Mouse (Mus musculus): ENCODE results near the gene Rab25. TPM values are rescaled to one million over a fixed set of nuclear protein-coding genes. Genes with fewer than 3 reads are reported as not detected.

The Rab25 gene
- total and polyA plus RNA-seq, 3 experiments: 0.67 to 1.6 TPM; not detected in 1

GRCm38 (mm10) chr3:88569093-88569492 lies 21.0 kb upstream of the Rab25 start:
- H3K4me3 ChIP-seq (ENCODE audit: low read depth, low read length): no peak overlapping the region
- no peaks in the 10 kb centered on the region for H3K9me3 ChIP-seq (replicated peaks)
- no peaks in the 10 kb centered on the region; the same call in 1 of the 2 replicates for H3K27me3 ChIP-seq (ENCODE audit: insufficient read depth, low read length)
- peaks cover 17% of the 10 kb centered on the region; the same call in 1 of the 2 replicates for H3K4me1 ChIP-seq (ENCODE audit: insufficient read depth, low read depth, low read length)
- DNase-seq (ENCODE audit: low spot score) (no peak), ATAC-seq (ENCODE audit: extremely low read depth, insufficient number of reproducible peaks, low FRiP score, poor library complexity, severe bottlenecking) (no peak)
- TF ChIP-seq GATA1 (IDR thresholded peaks at IDR 0.05; ENCODE audit: borderline replicate concordance, low read length) (no peak), POLR2AphosphoS5 (IDR thresholded peaks at IDR 0.05; ENCODE audit: insufficient replicate concordance, low read depth, low read length) (no peak), GATA2 (IDR thresholded peaks at IDR 0.05; ENCODE audit: borderline replicate concordance, low read depth, low read length) (no peak), CTCF (IDR thresholded peaks at IDR 0.05; ENCODE audit: low read depth, low read length) (no peak), TAL1 (conservative IDR thresholded peaks at IDR 0.05; ENCODE audit: low read depth, low read length) (no peak)
- peaks cover 65% of the 10 kb centered on the region for H3K36me3 ChIP-seq (replicated peaks)

GRCm38 (mm10) chr3:88568615-88569014 lies 20.5 kb upstream of the Rab25 start:
- DNase-seq (ENCODE audit: low spot score): no peak
- H3K36me3 ChIP-seq (replicated peaks): peaks cover 70% of the 10 kb centered on the region
- no peaks in the 10 kb centered on the region for H3K9me3 ChIP-seq (replicated peaks)
- no peak overlapping the region for H3K4me3 ChIP-seq (ENCODE audit: low read depth, low read length)
- H3K4me1 ChIP-seq (ENCODE audit: insufficient read depth, low read depth, low read length): peaks cover 15% of the 10 kb centered on the region; the same call in 1 of the 2 replicates
- ATAC-seq (ENCODE audit: extremely low read depth, insufficient number of reproducible peaks, low FRiP score, poor library complexity, severe bottlenecking): no peak
- TF ChIP-seq CTCF (IDR thresholded peaks at IDR 0.05; ENCODE audit: low read depth, low read length) (no peak), GATA1 (IDR thresholded peaks at IDR 0.05; ENCODE audit: borderline replicate concordance, low read length) (no peak), TAL1 (conservative IDR thresholded peaks at IDR 0.05; ENCODE audit: low read depth, low read length) (no peak), POLR2AphosphoS5 (IDR thresholded peaks at IDR 0.05; ENCODE audit: insufficient replicate concordance, low read depth, low read length) (no peak), GATA2 (IDR thresholded peaks at IDR 0.05; ENCODE audit: borderline replicate concordance, low read depth, low read length) (no peak)
- H3K27me3 ChIP-seq (ENCODE audit: insufficient read depth, low read length): no peaks in the 10 kb centered on the region; the same call in 1 of the 2 replicates

- TF ChIP-seq GATA1 (IDR thresholded peaks at IDR 0.05; ENCODE audit: borderline replicate concordance, low read length) (no peak), CTCF (IDR thresholded peaks at IDR 0.05; ENCODE audit: low read depth, low read length) (no peak), GATA2 (IDR thresholded peaks at IDR 0.05; ENCODE audit: borderline replicate concordance, low read depth, low read length) (no peak), POLR2AphosphoS5 (IDR thresholded peaks at IDR 0.05; ENCODE audit: insufficient replicate concordance, low read depth, low read length) (no peak), TAL1 (conservative IDR thresholded peaks at IDR 0.05; ENCODE audit: low read depth, low read length) (no peak)
- H3K27me3 ChIP-seq (ENCODE audit: insufficient read depth, low read length): no peaks in the 10 kb centered on the region; the same call in 1 of the 2 replicates
- H3K9me3 ChIP-seq (replicated peaks): no peaks in the 10 kb centered on the region
- DNase-seq (ENCODE audit: low spot score) (no peak), ATAC-seq (ENCODE audit: extremely low read depth, insufficient number of reproducible peaks, low FRiP score, poor library complexity, severe bottlenecking) (no peak)
- H3K4me1 ChIP-seq (ENCODE audit: insufficient read depth, low read depth, low read length): peaks cover 14% of the 10 kb centered on the region; the same call in 1 of the 2 replicates
- H3K4me3 ChIP-seq (ENCODE audit: low read depth, low read length): no peak overlapping the region
- peaks cover 77% of the 10 kb centered on the region for H3K36me3 ChIP-seq (replicated peaks)
Measured at GRCm38 (mm10) chr3:88567892-88568291, 19.8 kb upstream of the Rab25 start.

GRCm38 (mm10) chr3:88566536-88567061 lies 18.5 kb upstream of the Rab25 start:
- H3K27me3 ChIP-seq (ENCODE audit: insufficient read depth, low read length): no peaks in the 10 kb centered on the region
- no peak overlapping the region for H3K4me3 ChIP-seq (ENCODE audit: low read depth, low read length)
- TF ChIP-seq GATA1 (IDR thresholded peaks at IDR 0.05; ENCODE audit: borderline replicate concordance, low read length) (no peak), TAL1 (conservative IDR thresholded peaks at IDR 0.05; ENCODE audit: low read depth, low read length) (no peak), CTCF (IDR thresholded peaks at IDR 0.05; ENCODE audit: low read depth, low read length) (no peak), POLR2AphosphoS5 (IDR thresholded peaks at IDR 0.05; ENCODE audit: insufficient replicate concordance, low read depth, low read length) (no peak), GATA2 (IDR thresholded peaks at IDR 0.05; ENCODE audit: borderline replicate concordance, low read depth, low read length) (no peak)
- no peak for DNase-seq (ENCODE audit: low spot score)
- ATAC-seq (ENCODE audit: extremely low read depth, insufficient number of reproducible peaks, low FRiP score, poor library complexity, severe bottlenecking): no peak
- peaks cover 90% of the 10 kb centered on the region for H3K36me3 ChIP-seq (replicated peaks)
- peaks cover 20% of the 10 kb centered on the region; the same call in 1 of the 2 replicates for H3K4me1 ChIP-seq (ENCODE audit: insufficient read depth, low read depth, low read length)
- no peaks in the 10 kb centered on the region for H3K9me3 ChIP-seq (replicated peaks)

GRCm38 (mm10) chr3:88566116-88566515 lies 18.0 kb upstream of the Rab25 start:
- H3K4me3 ChIP-seq (ENCODE audit: low read depth, low read length): no peak overlapping the region
- no peak for ATAC-seq (ENCODE audit: extremely low read depth, insufficient number of reproducible peaks, low FRiP score, poor library complexity, severe bottlenecking)
- no peaks in the 10 kb centered on the region for H3K27me3 ChIP-seq (ENCODE audit: insufficient read depth, low read length)
- DNase-seq (ENCODE audit: low spot score): no peak
- H3K4me1 ChIP-seq (ENCODE audit: insufficient read depth, low read depth, low read length): peaks cover 20% of the 10 kb centered on the region; the same call in 1 of the 2 replicates
- no peaks in the 10 kb centered on the region for H3K9me3 ChIP-seq (replicated peaks)
- TF ChIP-seq CTCF (IDR thresholded peaks at IDR 0.05; ENCODE audit: low read depth, low read length) (no peak), GATA2 (IDR thresholded peaks at IDR 0.05; ENCODE audit: borderline replicate concordance, low read depth, low read length) (no peak), GATA1 (IDR thresholded peaks at IDR 0.05; ENCODE audit: borderline replicate concordance, low read length) (no peak), TAL1 (conservative IDR thresholded peaks at IDR 0.05; ENCODE audit: low read depth, low read length) (no peak)
- peaks cover 95% of the 10 kb centered on the region for H3K36me3 ChIP-seq (replicated peaks)

GRCm38 (mm10) chr3:88563966-88564365 lies 15.9 kb upstream of the Rab25 start:
- ATAC-seq (ENCODE audit: extremely low read depth, insufficient number of reproducible peaks, low FRiP score, poor library complexity, severe bottlenecking) (no peak), DNase-seq (ENCODE audit: low spot score) (no peak)
- no peaks in the 10 kb centered on the region for H3K27me3 ChIP-seq (ENCODE audit: insufficient read depth, low read length)
- H3K9me3 ChIP-seq (replicated peaks): no peaks in the 10 kb centered on the region
- H3K4me1 ChIP-seq (ENCODE audit: insufficient read depth, low read depth, low read length): peaks cover 20% of the 10 kb centered on the region; the same call in 1 of the 2 replicates
- H3K4me3 ChIP-seq (ENCODE audit: low read depth, low read length): no peak overlapping the region
- peaks cover 98% of the 10 kb centered on the region for H3K36me3 ChIP-seq (replicated peaks)
- TF ChIP-seq TAL1 (conservative IDR thresholded peaks at IDR 0.05; ENCODE audit: low read depth, low read length): no peak
- no peak for TF ChIP-seq CTCF (IDR thresholded peaks at IDR 0.05; ENCODE audit: low read depth, low read length)
- TF ChIP-seq POLR2AphosphoS5 (IDR thresholded peaks at IDR 0.05; ENCODE audit: insufficient replicate concordance, low read depth, low read length): no peak
- TF ChIP-seq GATA2 (IDR thresholded peaks at IDR 0.05; ENCODE audit: borderline replicate concordance, low read depth, low read length): no peak
- TF ChIP-seq GATA1 (IDR thresholded peaks at IDR 0.05; ENCODE audit: borderline replicate concordance, low read length): no peak
